Mouse (Mus musculus): ENCODE data around the gene Uimc1.

The Uimc1 gene

DNA sequence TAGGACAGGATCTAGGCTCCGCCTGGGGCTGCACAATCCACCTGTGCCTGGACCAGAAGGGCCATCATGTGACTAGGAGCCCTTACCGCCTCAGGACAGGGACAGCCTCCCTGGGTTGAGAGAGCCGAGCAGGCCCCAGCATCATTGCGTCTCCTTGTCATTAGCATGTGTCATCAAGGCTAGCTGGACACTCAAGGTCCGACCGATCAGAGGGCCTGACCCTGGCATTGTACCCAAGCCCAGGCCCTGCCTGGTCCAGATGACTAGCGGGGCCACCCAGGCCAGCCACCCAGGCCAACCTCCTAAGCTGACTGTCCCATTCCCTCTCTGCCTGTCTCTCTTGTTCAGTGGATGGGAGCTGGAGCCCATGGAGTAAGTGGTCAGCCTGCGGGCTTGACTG is 102.5 kb downstream of the Uimc1 start:
- no peak for DNase-seq (ENCODE audit: low read depth in 1 of 2, low spot score in 2 of 2)

DNA sequence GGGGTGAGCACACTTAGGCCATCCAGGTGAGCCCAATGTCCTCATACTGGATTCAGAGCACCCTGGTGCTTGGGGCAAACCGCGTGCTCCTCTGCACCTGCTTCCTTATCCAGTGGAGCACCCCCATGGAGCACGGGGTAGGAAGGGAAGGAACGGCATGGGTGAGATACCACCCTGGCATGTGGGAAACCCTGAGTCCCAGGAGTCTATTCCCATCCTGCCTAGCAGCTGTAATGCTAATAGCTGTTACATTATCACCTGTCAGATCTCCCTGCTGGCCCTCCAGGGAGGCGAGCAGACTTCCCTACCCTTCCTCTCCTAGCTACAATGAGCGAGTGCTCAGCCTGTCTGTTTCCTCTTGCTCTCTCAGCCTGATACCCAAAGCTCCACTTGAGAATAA is 104.9 kb downstream of the Uimc1 start:
- DNase-seq (ENCODE audit: low read depth in 1 of 2, low spot score in 2 of 2), result no peak

DNA sequence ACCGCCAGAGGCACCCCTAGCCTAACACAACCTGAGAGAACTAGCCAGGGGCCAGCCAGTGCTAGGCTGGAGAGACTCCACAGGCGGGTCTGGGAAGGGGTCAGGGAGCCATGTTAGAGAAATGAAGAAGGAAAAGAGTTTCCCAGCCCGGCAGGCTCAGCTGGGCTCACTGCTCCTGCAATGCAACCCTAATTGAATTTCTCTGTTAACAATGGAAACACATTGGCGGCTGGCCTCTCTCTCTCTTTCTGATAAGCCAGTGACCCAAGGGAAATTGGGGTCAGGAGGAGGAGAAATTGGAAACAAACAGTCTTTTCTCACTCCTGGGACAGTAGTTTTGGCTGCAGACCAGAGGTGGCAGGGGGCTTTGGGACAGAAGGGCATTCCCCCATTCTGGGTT is 105.5 kb downstream of the Uimc1 start:
- DNase-seq (ENCODE audit: low read depth in 1 of 2, low spot score in 2 of 2), result no peak

DNA sequence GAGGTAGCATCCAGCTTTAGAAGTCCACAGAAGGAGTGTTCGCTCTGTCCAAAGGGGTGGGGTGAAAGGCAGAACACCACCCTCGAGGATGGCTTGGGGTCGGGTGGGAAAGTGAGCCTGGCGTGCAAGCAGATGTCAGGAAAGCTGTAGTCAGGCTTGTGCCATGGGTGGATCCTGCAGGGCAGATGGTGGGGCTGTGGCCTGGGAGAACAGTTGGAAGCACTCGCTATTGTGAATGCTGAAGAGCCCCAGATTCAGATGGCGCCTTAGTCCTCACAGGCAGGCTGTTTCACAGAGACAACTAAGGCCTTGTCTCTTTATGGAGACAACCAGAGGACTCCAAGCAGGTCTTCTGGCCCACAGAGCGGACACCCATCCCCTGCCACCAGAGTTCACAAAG is 107.9 kb downstream of the Uimc1 start:
- no peak for DNase-seq (ENCODE audit: low read depth in 1 of 2, low spot score in 2 of 2)

DNA sequence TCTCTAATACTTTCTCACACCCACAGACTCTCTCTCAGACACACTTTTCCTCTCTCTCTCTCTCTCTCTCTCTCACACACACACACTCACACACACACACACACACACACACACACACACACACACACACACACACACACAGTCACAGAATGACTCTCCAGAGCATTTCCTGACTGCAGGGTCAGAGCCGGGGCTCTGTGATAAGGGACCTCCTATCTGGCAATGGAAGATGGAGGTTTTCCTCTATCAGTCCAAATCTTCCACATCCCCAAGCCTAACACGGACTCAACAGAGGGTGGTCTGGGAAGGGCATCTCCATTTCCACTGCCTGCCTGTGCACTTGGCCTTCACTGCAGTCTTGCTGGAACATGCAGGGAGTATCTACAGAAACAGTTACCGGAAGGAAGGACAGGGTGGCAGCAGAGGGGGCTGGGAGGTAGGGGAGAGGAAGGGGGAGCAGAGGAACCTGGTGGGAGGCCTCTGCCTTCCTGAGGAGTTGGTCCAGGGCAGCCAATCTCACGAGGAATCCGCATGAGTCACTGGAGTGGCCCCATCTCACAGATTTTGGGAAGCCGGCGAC is 111.8 kb downstream of the Uimc1 start:
- DNase-seq (ENCODE audit: low read depth in 1 of 2, low spot score in 2 of 2), result no peak

DNA sequence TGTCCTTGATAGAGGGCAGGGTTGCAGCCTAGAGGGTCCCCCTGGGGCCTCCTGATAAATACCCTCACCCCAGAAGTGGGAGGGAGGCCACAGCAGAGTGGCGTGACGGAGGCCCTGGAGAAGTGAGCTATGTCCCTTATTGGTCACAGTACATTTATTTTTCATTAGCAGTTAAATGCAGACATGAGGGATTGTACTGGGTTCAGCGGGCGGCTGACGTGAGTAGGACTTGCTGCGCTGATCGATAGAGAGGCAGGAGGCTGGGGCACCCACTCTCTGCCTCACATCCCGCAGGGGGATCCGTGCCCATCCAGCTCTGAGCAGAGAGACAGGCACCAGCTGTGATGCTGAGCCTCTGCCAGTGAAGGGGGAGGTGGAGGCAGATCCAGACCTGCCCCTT is 112.7 kb downstream of the Uimc1 start:
- DNase-seq (ENCODE audit: low read depth in 1 of 2, low spot score in 2 of 2), result no peak

DNA sequence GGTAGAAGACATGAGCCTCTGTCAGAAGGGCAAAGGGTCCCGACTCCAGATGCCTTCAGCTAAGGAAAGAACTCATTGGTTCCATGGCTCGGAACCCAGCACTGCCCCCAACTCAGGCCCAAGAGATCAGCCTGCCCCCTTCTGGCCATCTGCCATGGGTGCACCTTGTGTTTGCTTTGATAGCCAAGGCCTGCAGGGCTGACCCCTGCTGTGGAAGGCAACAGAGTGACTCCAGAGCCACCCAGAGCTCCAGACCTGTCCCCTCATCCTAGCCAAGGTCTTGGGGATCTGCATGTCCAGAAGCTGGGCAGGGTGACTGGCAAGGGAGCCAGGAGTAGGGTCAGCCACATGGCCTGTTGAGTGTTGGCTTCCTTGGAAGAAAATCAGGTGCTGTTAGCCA is 116.5 kb downstream of the Uimc1 start:
- no peak for DNase-seq (ENCODE audit: low read depth in 1 of 2, low spot score in 2 of 2)

DNA sequence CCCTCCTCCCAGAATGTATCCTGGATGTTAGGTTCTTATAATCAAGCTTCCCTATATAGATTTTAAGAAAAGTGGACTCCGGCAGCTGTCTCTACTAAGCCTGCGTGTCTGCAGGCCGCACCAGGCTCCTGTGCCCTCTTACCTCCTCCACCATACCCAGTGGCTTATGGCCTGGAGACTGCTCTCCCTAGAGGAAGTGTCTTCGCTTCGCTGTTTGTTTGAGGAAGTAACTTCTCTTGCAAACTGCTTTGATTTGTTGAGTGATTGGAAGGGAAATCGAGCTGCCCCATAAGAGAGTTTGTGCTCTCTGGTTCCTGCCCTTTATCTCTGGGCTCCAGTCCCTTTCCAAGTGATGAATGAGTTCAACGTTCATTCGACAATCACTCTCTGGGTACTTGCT is 117.1 kb downstream of the Uimc1 start:
- DNase-seq (ENCODE audit: low read depth in 1 of 2, low spot score in 2 of 2), result no peak

DNA sequence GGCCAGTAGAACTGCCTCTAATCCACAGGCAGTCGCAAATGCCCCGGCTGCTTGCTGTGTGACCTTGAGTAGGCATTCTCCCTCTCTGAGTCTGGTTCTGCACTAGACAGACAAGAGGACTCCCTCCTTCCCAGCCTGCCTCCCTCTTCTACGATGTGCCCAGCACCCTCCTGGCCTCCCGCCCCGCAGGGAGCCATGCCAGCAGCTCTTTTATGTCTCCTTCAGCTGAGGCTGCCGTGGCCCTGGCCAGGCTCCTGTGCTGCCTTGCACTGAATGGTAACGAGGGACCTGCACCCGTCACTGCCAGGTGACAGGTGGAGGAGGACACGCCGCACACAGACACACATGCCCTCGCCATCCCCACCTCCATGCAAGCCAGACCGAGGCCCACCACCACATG is 119.1 kb downstream of the Uimc1 start:
- no peak for DNase-seq (ENCODE audit: low read depth in 1 of 2, low spot score in 2 of 2)

DNA sequence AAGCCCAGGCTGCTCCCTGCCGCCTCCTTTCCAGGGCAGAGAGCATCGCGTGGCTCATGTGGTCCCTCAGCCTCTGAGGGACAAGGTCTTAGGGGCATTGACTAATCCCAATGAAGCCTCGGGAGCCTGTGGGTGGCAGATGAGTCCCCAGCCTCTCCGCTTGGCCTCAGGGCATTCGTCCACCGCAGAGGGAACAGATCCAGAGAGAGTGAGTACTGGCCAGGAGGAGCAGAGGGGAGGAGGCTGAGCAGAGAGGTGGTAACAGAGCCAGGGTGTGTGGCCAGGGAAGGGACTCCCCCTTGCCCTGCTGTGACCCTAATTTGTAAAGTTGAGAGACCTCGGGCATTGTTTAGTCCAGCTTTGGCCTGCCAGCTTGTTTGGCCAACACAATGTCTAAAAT is 121.3 kb downstream of the Uimc1 start:
- DNase-seq (ENCODE audit: low read depth in 1 of 2, low spot score in 2 of 2), result no peak
